Comparison of ENCODE assay signal across 8 mouse cellular contexts in the genomic region with DNA sequence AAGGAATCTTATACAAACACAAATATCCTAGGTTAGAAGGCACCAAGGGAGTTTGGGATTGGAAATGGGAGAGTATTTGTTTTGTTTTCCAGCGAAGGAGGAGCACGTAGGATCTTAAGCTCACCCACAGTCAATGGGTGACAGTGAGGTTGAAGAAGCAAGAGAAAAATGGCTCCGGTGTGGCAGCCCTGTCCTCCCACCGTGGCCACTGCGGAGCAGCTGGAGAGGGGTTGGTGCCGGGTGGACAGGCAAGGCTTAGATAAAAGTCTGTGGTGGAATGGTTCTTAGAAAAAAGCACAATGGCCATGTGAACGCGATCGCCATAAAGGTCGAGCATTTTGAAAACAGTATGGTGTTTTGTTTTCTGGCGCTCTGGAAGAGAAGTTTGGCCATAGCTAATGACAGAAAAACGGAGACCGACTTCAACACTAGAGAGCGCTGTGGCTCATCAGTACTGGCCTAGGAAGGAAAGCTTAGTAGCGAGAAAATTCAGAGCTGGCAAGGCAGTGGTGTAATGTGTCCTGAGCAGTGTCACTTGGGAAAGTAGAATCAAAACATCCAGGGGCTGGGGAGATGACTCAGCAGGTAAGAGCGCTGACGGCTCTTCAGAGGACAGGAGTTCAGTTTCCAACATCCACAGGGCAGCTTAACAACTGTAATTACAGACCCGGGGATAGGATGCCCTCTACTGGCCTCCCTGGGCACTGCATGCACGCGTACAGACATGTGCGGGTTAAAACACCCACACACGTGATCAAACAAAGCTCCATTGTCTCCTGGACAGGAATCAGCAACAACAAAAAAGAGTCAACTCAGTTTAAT. TPM values are rescaled to one million over a fixed set of nuclear protein-coding genes. Genes with fewer than 3 reads are reported as not detected.
DNase-seq lines count a peak whose midpoint lies in the region; ATAC-seq lines count a peak whose summit lies in the region.

No protein-coding gene starts in this region.

- H3K4me1 ChIP-seq in hindbrain, embryonic 11.5 days (replicated peaks; ENCODE audit: control insufficient read depth, insufficient read depth, low read length), result no peaks in the 10 kb centered on the region

- H3K36me3 ChIP-seq in hindbrain, embryonic 11.5 days (ENCODE audit: control insufficient read depth, insufficient read depth, low read length), result no peaks in the 10 kb centered on the region

- WGBS in hindbrain, embryonic 11.5 days, result 21% methylated on average over 22 of the region's 22 CpGs

- H3K27ac ChIP-seq in hindbrain, embryonic 11.5 days (ENCODE audit: low read depth, low read length), result no peak overlapping the region

- H3K27me3 ChIP-seq in hindbrain, embryonic 11.5 days (ENCODE audit: control insufficient read depth, insufficient read depth, low read length), result no peaks in the 10 kb centered on the region

- peak overlapping the region; percentile 21; the same call in 1 of the 2 replicates for H3K4me3 ChIP-seq in hindbrain, embryonic 11.5 days (ENCODE audit: low read depth, low read length)

- ATAC-seq in hindbrain, embryonic 11.5 days (ENCODE audit: low FRiP score), result peak; percentile 81

- peak; percentile 92 for DNase-seq in Muller cell, postnatal 12 days (ENCODE audit: inconsistent ontology term)
- peak; percentile 55 for DNase-seq in cerebellum, adult 9-11 months
- peak; percentile 56 to 85 for DNase-seq in frontal cortex, adult 2 months (ENCODE audit: extremely low spot score in 1 of 2, low spot score in 1 of 2)
- DNase-seq in hindbrain, embryonic 11.5 days (ENCODE audit: low spot score), result peak; percentile 90
- peak; percentile 83 to 85 for DNase-seq in layer of hippocampus, postnatal 10 days (ENCODE audit: low spot score in 2 of 2)
- peak; percentile 85 for DNase-seq in lung, postnatal 10 days
- DNase-seq in ovary, postnatal 36 days (ENCODE audit: low spot score), result peak; percentile 70
- DNase-seq in thymus, postnatal 25 days, result peak; percentile 80

- no peak overlapping the region for H3K9ac ChIP-seq in hindbrain, embryonic 11.5 days (ENCODE audit: low read depth, low read length)

- H3K9me3 ChIP-seq in hindbrain, embryonic 11.5 days (ENCODE audit: control insufficient read depth, low read length), result no peaks in the 10 kb centered on the region

- peak overlapping the region; percentile 28 for H3K4me2 ChIP-seq in hindbrain, embryonic 11.5 days (replicated peaks; ENCODE audit: low read depth, low read length)

RNA-seq across cellular contexts. Expression of a gene that starts 14.8 kb away (rescaled TPM):
- 2.4 and 2.7 TPM in 2 replicates for polyA plus RNA-seq in frontal cortex, adult 2 months (2012; rRNA removed)
- 2.1 and 2.3 TPM in 2 replicates for polyA plus RNA-seq in hindbrain, embryonic 11.5 days (2014; fragmentation: Nextera tagmentation; extraction: Ambion mirVana)
- total RNA-seq in layer of hippocampus, postnatal 10 days (2021), result 1 to 10 TPM; 2.0 to 2.3 TPM

RNA-seq across cellular contexts. Expression of a gene that starts 49.6 kb away (rescaled TPM):
- polyA plus RNA-seq in frontal cortex, adult 2 months (2012; rRNA removed), result 7.5 and 7.8 TPM in 2 replicates
- 43.5 and 47.5 TPM in 2 replicates for polyA plus RNA-seq in hindbrain, embryonic 11.5 days (2014; fragmentation: Nextera tagmentation; extraction: Ambion mirVana)
- 10 to 100 TPM; 15.3 to 21.0 TPM for total RNA-seq in layer of hippocampus, postnatal 10 days (2021)
